Mouse (Mus musculus) E14TG2a.4 (cell line): ENCODE measurements at regions not wholly inside any gene's neighbourhood (a gene's known extent, or its start where the extent isn't known, plus 50 kb on each side); places are given as distances from the start of the nearest gene placed in this dataset.

ENCODE experiments used
- H3K27me3 ChIP-seq: 2 replicates; pipeline ENCODE4 v1.6.1; 2014; ENCODE audit warnings: low read length, control low read depth; ENCODE audit not compliant: insufficient read depth
- H3K36me3 ChIP-seq: 2 replicates; pipeline ENCODE4 v1.6.1; 2014; ENCODE audit warnings: low read length, control low read depth; ENCODE audit not compliant: insufficient read depth
- H3K4me1 ChIP-seq: replicated peaks from 2 replicates; pipeline ENCODE4 v1.6.1; 2014; ENCODE audit warnings: low read depth, low read length, control low read depth
- H3K4me3 ChIP-seq: replicated peaks from 2 replicates; pipeline ENCODE4 v1.5.1; 2014; ENCODE audit warnings: mild to moderate bottlenecking, low read length
- H3K9me3 ChIP-seq: 2 replicates; pipeline ENCODE4 v1.6.1; 2014; ENCODE audit warnings: low read length, control low read depth
- CTCF ChIP-seq: conservative IDR thresholded peaks from 2 replicates; pipeline ENCODE4 v1.5.1; 2014; ENCODE audit warnings: low read length
- NANOG ChIP-seq: IDR thresholded peaks from 2 replicates; pipeline ENCODE4 v1.6.1; 2014; ENCODE audit warnings: borderline replicate concordance, low read length, mixed read lengths
- POU5F1 ChIP-seq: IDR thresholded peaks from 2 replicates; pipeline ENCODE4 v1.6.1; 2014; ENCODE audit warnings: low read length, borderline replicate concordance

DNA sequence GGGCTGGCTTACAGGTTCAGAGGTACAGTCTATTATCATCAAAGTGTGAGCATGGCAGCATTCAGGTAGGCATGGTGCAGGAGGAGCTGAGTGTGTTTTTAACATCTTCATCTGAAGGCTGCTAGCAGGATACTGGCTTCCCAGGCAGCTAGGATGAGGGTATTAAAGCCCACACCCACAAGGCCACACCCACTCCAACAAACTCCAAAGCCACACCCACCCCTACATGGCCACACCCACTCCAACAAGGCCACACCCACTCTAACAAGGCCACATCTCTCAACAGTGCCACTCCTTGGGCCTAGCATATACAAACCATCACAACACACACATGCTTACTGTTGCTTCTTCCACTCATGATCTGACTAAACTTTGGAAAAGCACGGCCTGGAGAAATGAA is 172.5 kb downstream of the Msrb3 start:
- peaks cover 14% of the 10 kb centered on the region for H3K4me1 ChIP-seq
- TF ChIP-seq NANOG (no peak), POU5F1 (no peak), CTCF (no peak)
- 0 out of 2 replicates have a peak, but pooled peaks cover 9% of the 10 kb centered on the region for H3K9me3 ChIP-seq
- H3K27me3 ChIP-seq: peaks cover 24% of the 10 kb centered on the region
- no peak overlapping the region for H3K4me3 ChIP-seq
- no peaks in the 10 kb centered on the region for H3K36me3 ChIP-seq

- Histone ChIP-seq H3K4me1 (peaks cover 14% of the 10 kb centered on the region), H3K9me3 (0 out of 2 replicates have a peak, but pooled peaks cover 6% of the 10 kb centered on the region)
- no peak for TF ChIP-seq POU5F1
- no peak for TF ChIP-seq NANOG
- no peak for TF ChIP-seq CTCF
Observed at GRCm38 (mm10) chr10:120721956-120722532, 176.9 kb downstream of the Msrb3 start.

GRCm38 (mm10) chr10:120720981-120721380 is 177.9 kb downstream of the Msrb3 start:
- no peak for TF ChIP-seq POU5F1
- no peak for TF ChIP-seq NANOG
- no peak for TF ChIP-seq CTCF
- peaks cover 14% of the 10 kb centered on the region for H3K4me1 ChIP-seq
- H3K9me3 ChIP-seq: 0 out of 2 replicates have a peak, but pooled peaks cover 3% of the 10 kb centered on the region
- H3K4me3 ChIP-seq: no peak overlapping the region
- H3K36me3 ChIP-seq: no peaks in the 10 kb centered on the region
- peaks cover 37% of the 10 kb centered on the region for H3K27me3 ChIP-seq

More at GRCm38 (mm10) chr10:120721956-120722532, 176.9 kb downstream of the Msrb3 start:
- Histone ChIP-seq H3K4me3 (no peak overlapping the region), H3K36me3 (no peaks in the 10 kb centered on the region), H3K27me3 (peaks cover 37% of the 10 kb centered on the region)

DNA sequence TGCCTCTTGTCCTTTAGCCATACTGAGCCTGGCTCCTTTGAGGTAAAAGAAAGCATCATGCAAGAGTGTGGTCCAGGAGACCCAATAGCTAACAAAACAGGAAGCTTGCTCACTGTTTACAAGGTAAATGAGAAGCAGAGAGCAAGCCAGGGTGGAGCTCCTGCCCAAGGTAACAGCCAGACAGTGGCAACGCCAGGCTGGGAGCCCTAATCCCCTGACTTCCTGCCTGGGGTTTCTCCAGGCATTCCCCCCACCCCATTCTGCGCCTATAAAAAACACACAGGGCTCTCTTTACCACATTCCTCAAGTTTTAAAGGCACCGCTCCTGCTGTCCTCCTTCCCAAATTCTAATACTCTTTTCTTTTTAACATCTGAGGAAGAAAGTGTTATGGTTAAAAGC is 178.8 kb downstream of the Msrb3 start:
- Histone ChIP-seq H3K9me3 (no peaks in the 10 kb centered on the region), H3K36me3 (no peaks in the 10 kb centered on the region), H3K4me1 (peaks cover 14% of the 10 kb centered on the region), H3K4me3 (no peak overlapping the region), H3K27me3 (peaks cover 41% of the 10 kb centered on the region)
- no peak for TF ChIP-seq NANOG
- TF ChIP-seq CTCF: no peak
- TF ChIP-seq POU5F1: no peak

- Histone ChIP-seq H3K4me1 (peaks cover 5% of the 10 kb centered on the region; the same call in 1 of the 2 replicates), H3K36me3 (no peaks in the 10 kb centered on the region), H3K27me3 (peaks cover 25% of the 10 kb centered on the region), H3K4me3 (no peak overlapping the region), H3K9me3 (no peaks in the 10 kb centered on the region)
- TF ChIP-seq NANOG: no peak
- no peak for TF ChIP-seq CTCF
- TF ChIP-seq POU5F1: no peak
Observed at GRCm38 (mm10) chr10:120717159-120717567, 181.7 kb downstream of the Msrb3 start.

DNA sequence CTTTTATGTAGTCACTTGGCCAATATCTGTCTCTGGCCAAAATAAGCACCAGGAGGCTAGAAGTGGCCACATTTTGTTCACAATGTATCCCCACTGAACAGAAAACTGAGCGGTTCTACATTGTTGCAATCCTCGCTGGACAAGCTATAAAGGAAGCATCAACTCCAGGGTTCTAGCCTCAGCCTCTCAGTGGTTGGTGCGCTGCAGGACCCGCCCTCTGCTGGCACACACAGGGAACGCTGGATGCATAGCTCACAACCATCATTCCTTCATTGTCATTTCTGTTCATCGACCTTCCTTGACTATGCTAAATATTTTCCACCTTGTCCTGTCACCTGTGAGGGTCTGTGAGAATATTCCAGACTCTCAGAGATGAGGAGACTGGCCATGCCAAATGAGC is 182.5 kb downstream of the Msrb3 start:
- TF ChIP-seq POU5F1: no peak
- peak; percentile 25 for TF ChIP-seq CTCF
- no peak for TF ChIP-seq NANOG
- H3K4me1 ChIP-seq: no peaks in the 10 kb centered on the region
- no peaks in the 10 kb centered on the region for H3K9me3 ChIP-seq
- H3K36me3 ChIP-seq: no peaks in the 10 kb centered on the region
- H3K27me3 ChIP-seq: peaks cover 21% of the 10 kb centered on the region
- no peak overlapping the region for H3K4me3 ChIP-seq

GRCm38 (mm10) chr10:120707771-120708750 is 190.8 kb downstream of the Msrb3 start:
- H3K9me3 ChIP-seq: 0 out of 2 replicates have a peak, but pooled peaks cover 3% of the 10 kb centered on the region
- H3K4me3 ChIP-seq: peak overlapping the region; percentile 54
- TF ChIP-seq CTCF (no peak), NANOG (no peak)
- H3K27me3 ChIP-seq: no peaks in the 10 kb centered on the region; the same call in 1 of the 2 replicates
- peaks cover 18% of the 10 kb centered on the region for H3K4me1 ChIP-seq
- no peaks in the 10 kb centered on the region for H3K36me3 ChIP-seq

- Histone ChIP-seq H3K4me1 (peaks cover 18% of the 10 kb centered on the region), H3K9me3 (0 out of 2 replicates have a peak, but pooled peaks cover 3% of the 10 kb centered on the region), H3K36me3 (no peaks in the 10 kb centered on the region), H3K4me3 (no peak overlapping the region), H3K27me3 (no peaks in the 10 kb centered on the region; the same call in 1 of the 2 replicates)
- TF ChIP-seq NANOG (no peak), CTCF (no peak), POU5F1 (no peak)
Observed at GRCm38 (mm10) chr10:120706684-120707290, 192.1 kb downstream of the Msrb3 start.
